Mouse (Mus musculus) MEL (cell line): ENCODE measurements around the gene Per3. TPM values are rescaled to one million over a fixed set of nuclear protein-coding genes. Genes with fewer than 3 reads are reported as not detected.

ENCODE experiments used
- DNase-seq: peaks from one replicate; pipeline ENCODE4 v3.0.0; 2011; ENCODE audit warnings: low read depth, low spot score
- H3K27ac ChIP-seq: 2 replicates; pipeline ENCODE4 v1.5.1; 2012; ENCODE audit warnings: low read depth, mild to moderate bottlenecking, control low read depth, low read length, moderate library complexity; ENCODE audit not compliant: control insufficient read depth
- H3K27me3 ChIP-seq, 2 experiments: fragments of 150-350 bp in 1 of 2; sonication (generic) in 1 of 2; 2 replicates each; pipeline ENCODE4 v1.6.1; 2012; ENCODE audit warnings: low read length in 2 of 2, mild to moderate bottlenecking in 2 of 2, improper control_type of control experiment in 1 of 2, moderate library complexity in 1 of 2; ENCODE audit not compliant: insufficient read depth in 2 of 2, control insufficient read depth in 1 of 2
- H3K36me3 ChIP-seq, 2 experiments: 2 replicates each; pipeline ENCODE4 v1.6.1; 2012 to 2014; ENCODE audit warnings: low read length in 2 of 2, improper control_type of control experiment in 1 of 2, inconsistent platforms in 1 of 2, mild to moderate bottlenecking in 1 of 2; ENCODE audit not compliant: insufficient read depth in 2 of 2, control insufficient read depth in 1 of 2
- H3K4me1 ChIP-seq, 2 experiments: fragments of 150-350 bp in 1 of 2; sonication (generic) in 1 of 2; 2 replicates each; pipeline ENCODE4 v1.6.1; 2012; ENCODE audit warnings: low read length in 2 of 2, improper control_type of control experiment in 1 of 2, mild to moderate bottlenecking in 1 of 2; ENCODE audit not compliant: insufficient read depth in 2 of 2, control insufficient read depth in 1 of 2
- H3K4me3 ChIP-seq, 2 experiments: fragments of 150-350 bp in 1 of 2; sonication (generic) in 1 of 2; 2 replicates each; pipeline ENCODE4 v1.5.1; 2012; ENCODE audit warnings: low read depth in 2 of 2, low read length in 2 of 2, mild to moderate bottlenecking in 2 of 2, moderate library complexity in 2 of 2, control low read depth in 1 of 2, improper control_type of control experiment in 1 of 2; ENCODE audit not compliant: control insufficient read depth in 1 of 2, insufficient read depth in 1 of 2
- H3K79me2 ChIP-seq: 2 replicates; pipeline ENCODE4 v1.6.1; 2012; ENCODE audit warnings: mild to moderate bottlenecking, low read length, moderate library complexity; ENCODE audit not compliant: control insufficient read depth, poor library complexity, insufficient read depth
- H3K9ac ChIP-seq: 2 replicates; pipeline ENCODE4 v1.6.1; 2012; ENCODE audit warnings: low read depth, mild to moderate bottlenecking, control low read depth, low read length, moderate library complexity; ENCODE audit not compliant: control insufficient read depth, poor library complexity, severe bottlenecking
- H3K9me3 ChIP-seq: fragments of 150-350 bp; sonication (generic); replicated peaks from 2 replicates; pipeline ENCODE4 v1.6.1; 2012; ENCODE audit warnings: mild to moderate bottlenecking, low read length, improper control_type of control experiment, moderate library complexity; ENCODE audit not compliant: insufficient read depth
- BHLHE40 ChIP-seq: IDR thresholded peaks from 2 replicates; pipeline ENCODE4 v1.6.1; 2012; ENCODE audit warnings: low read depth, mild to moderate bottlenecking, inconsistent platforms, low read length, improper control_type of control experiment, borderline replicate concordance
- CHD1 ChIP-seq: IDR thresholded peaks from 2 replicates; pipeline ENCODE4 v1.6.1; 2012; ENCODE audit warnings: low read depth, mild to moderate bottlenecking, inconsistent platforms, low read length, improper control_type of control experiment
- CHD2 ChIP-seq: IDR thresholded peaks from 2 replicates; pipeline ENCODE4 v1.6.1; 2011; ENCODE audit warnings: low read length, improper control_type of control experiment
- CTCF ChIP-seq, 3 experiments: IDR thresholded peaks in 2 of 3; conservative IDR thresholded peaks in 1 of 3; 2 replicates each; pipeline ENCODE4 v1.5.1; 2011 to 2012; ENCODE audit warnings: low read length in 3 of 3, low read depth in 2 of 3, mild to moderate bottlenecking in 2 of 3, improper control_type of control experiment in 1 of 3, inconsistent platforms in 1 of 3, mixed read lengths in 1 of 3, moderate library complexity in 1 of 3; ENCODE audit not compliant: control insufficient read depth in 1 of 3, insufficient read depth in 1 of 3, poor library complexity in 1 of 3, severe bottlenecking in 1 of 3
- E2F4 ChIP-seq: IDR thresholded peaks from 2 replicates; pipeline ENCODE4 v1.6.1; 2011; ENCODE audit warnings: low read depth, low read length, improper control_type of control experiment, borderline replicate concordance
- GABPA ChIP-seq: IDR thresholded peaks from 2 replicates; pipeline ENCODE4 v1.6.1; 2012; ENCODE audit warnings: low read depth, mild to moderate bottlenecking, inconsistent platforms, low read length, improper control_type of control experiment, moderate library complexity
- GATA1 ChIP-seq: IDR thresholded peaks from 2 replicates; pipeline ENCODE4 v1.6.1; 2011; ENCODE audit warnings: low read depth, low read length, improper control_type of control experiment
- JUND ChIP-seq: IDR thresholded peaks from 2 replicates; pipeline ENCODE4 v1.6.1; 2011; ENCODE audit warnings: low read depth, mild to moderate bottlenecking, improper control_type of control experiment, low read length
- KAT2A ChIP-seq: conservative IDR thresholded peaks from 2 replicates; pipeline ENCODE4 v1.6.1; 2012; ENCODE audit warnings: low read depth, low read length, improper control_type of control experiment, inconsistent platforms
- MAFK ChIP-seq: IDR thresholded peaks from 2 replicates; pipeline ENCODE4 v1.6.1; 2011; ENCODE audit warnings: low read depth, mild to moderate bottlenecking, low read length, improper control_type of control experiment, borderline replicate concordance
- MAX ChIP-seq: IDR thresholded peaks from 2 replicates; pipeline ENCODE4 v1.6.1; 2011; ENCODE audit warnings: low read length, improper control_type of control experiment
- MAZ ChIP-seq: IDR thresholded peaks from 2 replicates; pipeline ENCODE4 v1.6.1; 2012; ENCODE audit warnings: low read depth, mild to moderate bottlenecking, inconsistent platforms, low read length, improper control_type of control experiment
- MEF2A ChIP-seq: IDR thresholded peaks from 2 replicates; pipeline ENCODE4 v1.6.1; 2014; ENCODE audit warnings: low read depth, mild to moderate bottlenecking, inconsistent platforms, low read length, improper control_type of control experiment; ENCODE audit not compliant: poor library complexity, insufficient replicate concordance, severe bottlenecking; ENCODE audit errors: extremely low read depth
- MXI1 ChIP-seq: IDR thresholded peaks from 2 replicates; pipeline ENCODE4 v1.6.1; 2011; ENCODE audit warnings: mild to moderate bottlenecking, low read depth, low read length, improper control_type of control experiment
- MYC ChIP-seq: IDR thresholded peaks from 2 replicates; pipeline ENCODE4 v1.6.1; 2011; ENCODE audit warnings: low read depth, mild to moderate bottlenecking, low read length, improper control_type of control experiment, moderate library complexity
- NRF1 ChIP-seq: IDR thresholded peaks from 2 replicates; pipeline ENCODE4 v1.6.1; 2014; ENCODE audit warnings: low read depth, mild to moderate bottlenecking, inconsistent platforms, low read length, improper control_type of control experiment, moderate library complexity; ENCODE audit not compliant: poor library complexity, insufficient read depth, severe bottlenecking
- POLR2A ChIP-seq, 2 experiments: IDR thresholded peaks; 2 replicates each; pipeline ENCODE4 v1.6.1; 2011 to 2012; ENCODE audit warnings: low read length in 2 of 2, mild to moderate bottlenecking in 2 of 2, control low read depth in 1 of 2, improper control_type of control experiment in 1 of 2, low read depth in 1 of 2, moderate library complexity in 1 of 2; ENCODE audit not compliant: control insufficient read depth in 1 of 2, insufficient read depth in 1 of 2, poor library complexity in 1 of 2
- POLR2AphosphoS2 ChIP-seq: IDR thresholded peaks from 2 replicates; pipeline ENCODE4 v1.6.1; 2011; ENCODE audit warnings: low read length, improper control_type of control experiment
- POLR2AphosphoS5 ChIP-seq: IDR thresholded peaks from 2 replicates; pipeline ENCODE4 v1.6.1; 2012; ENCODE audit warnings: low read depth, borderline replicate concordance, mild to moderate bottlenecking, inconsistent platforms, low read length, moderate library complexity, mixed read lengths
- RAD21 ChIP-seq: IDR thresholded peaks from 2 replicates; pipeline ENCODE4 v1.6.1; 2011; ENCODE audit warnings: mild to moderate bottlenecking, low read depth, low read length, improper control_type of control experiment
- RCOR1 ChIP-seq: IDR thresholded peaks from 2 replicates; pipeline ENCODE4 v1.6.1; 2012; ENCODE audit warnings: low read depth, mild to moderate bottlenecking, inconsistent platforms, low read length, improper control_type of control experiment
- SIN3A ChIP-seq: IDR thresholded peaks from 2 replicates; pipeline ENCODE4 v1.6.1; 2012; ENCODE audit warnings: low read length, improper control_type of control experiment, inconsistent platforms
- SMC3 ChIP-seq: IDR thresholded peaks from 2 replicates; pipeline ENCODE4 v1.6.1; 2011; ENCODE audit warnings: low read depth, low read length, improper control_type of control experiment
- TCF12 ChIP-seq: IDR thresholded peaks from 2 replicates; pipeline ENCODE4 v1.6.1; 2014; ENCODE audit warnings: low read depth, mild to moderate bottlenecking, inconsistent platforms, low read length, improper control_type of control experiment, moderate library complexity
- USF1 ChIP-seq: IDR thresholded peaks from 2 replicates; pipeline ENCODE4 v1.6.1; 2014; ENCODE audit warnings: low read depth, mild to moderate bottlenecking, inconsistent platforms, low read length, improper control_type of control experiment, moderate library complexity
- ZC3H11A ChIP-seq: IDR thresholded peaks from 2 replicates; pipeline ENCODE4 v1.6.1; 2012; ENCODE audit warnings: low read depth, mild to moderate bottlenecking, inconsistent platforms, low read length, improper control_type of control experiment
- ZKSCAN1 ChIP-seq: IDR thresholded peaks from 2 replicates; pipeline ENCODE4 v1.6.1; 2012; ENCODE audit warnings: low read depth, mild to moderate bottlenecking, inconsistent platforms, low read length, improper control_type of control experiment, moderate library complexity
- ZNF384 ChIP-seq: IDR thresholded peaks from 2 replicates; pipeline ENCODE4 v1.6.1; 2012; ENCODE audit warnings: low read depth, mild to moderate bottlenecking, inconsistent platforms, low read length, improper control_type of control experiment
- polyA plus RNA-seq, 2 experiments: library from polyadenylated mRNA; stranded (reverse) in 1 of 2; unstranded in 1 of 2; fragments of >175 nt in 1 of 2; fragments of >200 nt in 1 of 2; gene quantifications; 2 replicates each; pipeline versions ENCODE4 v1.2.1 to v1.2.4; 2012; ENCODE audit warnings: low replicate concordance in 2 of 2, low read depth in 1 of 2; ENCODE audit not compliant: insufficient read length in 2 of 2, insufficient read depth in 1 of 2, missing spikeins in 1 of 2
- total RNA-seq: library from RNA; depleted of rRNA; stranded (reverse); fragments of 300-350 nt; gene quantifications from 2 replicates; pipeline ENCODE4 v1.2.3, GENCODE M21; 2012

Per3 gene
- total and polyA plus RNA-seq, 3 experiments, result 3.1 to 4.5 TPM; not detected in 1

GRCm38 (mm10) chr4:150965555-150965951, 78.9 kb downstream of the Per3 start:
- TF ChIP-seq TCF12, result no peak
- TF ChIP-seq CTCF (IDR thresholded peaks at IDR 0.05 in 2 of 3, conservative IDR thresholded peaks at IDR 0.05 in 1 of 3; ENCODE audit: control insufficient read depth in 1 of 3, insufficient read depth in 1 of 3, low read depth in 2 of 3, low read length in 3 of 3, poor library complexity in 1 of 3, severe bottlenecking in 1 of 3), result peak in 2 of 3 experiments; percentile 44 to 47; a peak in 5 of 6 replicates
- TF ChIP-seq ZKSCAN1, result no peak
- DNase-seq, result peak; percentile 20
- Histone ChIP-seq H3K4me3 (no peak overlapping the region), H3K9ac (no peak overlapping the region), H3K4me1 (no peaks in the 10 kb centered on the region), H3K27me3 (no peaks in the 10 kb centered on the region; a peak in 1 of 4 replicates), H3K27ac (no peak overlapping the region), H3K9me3 (no peaks in the 10 kb centered on the region), H3K36me3 (no peaks in the 10 kb centered on the region), H3K79me2 (no peaks in the 10 kb centered on the region)

- H3K9me3 ChIP-seq, result no peaks in the 10 kb centered on the region
- no peaks in the 10 kb centered on the region for H3K36me3 ChIP-seq
- no peaks in the 10 kb centered on the region for H3K4me1 ChIP-seq
- no peaks in the 10 kb centered on the region; a peak in 1 of 4 replicates for H3K27me3 ChIP-seq
- peak overlapping the region; percentile 55 for H3K9ac ChIP-seq
- peak overlapping the region; percentile 55 to 67 for H3K4me3 ChIP-seq
- H3K27ac ChIP-seq, result 0 out of 2 replicates have a peak overlapping the region, but pooled peaks have one; percentile 15
- peak; percentile 90 for DNase-seq
- H3K79me2 ChIP-seq, result no peaks in the 10 kb centered on the region
- peak; percentile 64 for TF ChIP-seq MYC
- peak; percentile 77 to 83 (median 80) for TF ChIP-seq CTCF (IDR thresholded peaks at IDR 0.05 in 2 of 3, conservative IDR thresholded peaks at IDR 0.05 in 1 of 3; ENCODE audit: control insufficient read depth in 1 of 3, insufficient read depth in 1 of 3, low read depth in 2 of 3, low read length in 3 of 3, poor library complexity in 1 of 3, severe bottlenecking in 1 of 3)
- TF ChIP-seq SIN3A, result peak; percentile 43; the same call in 1 of the 2 replicates
- no peak for TF ChIP-seq POLR2AphosphoS5
- no peak for TF ChIP-seq KAT2A
- TF ChIP-seq JUND, result no peak
- no peak for TF ChIP-seq ZNF384
- peak; percentile 32; the same call in 1 of the 2 replicates for TF ChIP-seq ZC3H11A
- peak; percentile 64; the same call in 1 of the 2 replicates for TF ChIP-seq MAX
- TF ChIP-seq MAZ, result peak; percentile 14; the same call in 1 of the 2 replicates
- peak; percentile 76 for TF ChIP-seq USF1
- TF ChIP-seq BHLHE40, result no peak
- no peak for TF ChIP-seq GATA1
- TF ChIP-seq E2F4, result no peak
- no peak for TF ChIP-seq POLR2AphosphoS2
- TF ChIP-seq ZKSCAN1, result no peak
- no peak for TF ChIP-seq MEF2A
- no peak; a peak in 1 of 4 replicates for TF ChIP-seq POLR2A (IDR thresholded peaks at IDR 0.05; ENCODE audit: control insufficient read depth in 1 of 2, insufficient read depth in 1 of 2, low read depth in 1 of 2, low read length in 2 of 2, poor library complexity in 1 of 2)
- TF ChIP-seq SMC3, result peak; percentile 64
- no peak for TF ChIP-seq GABPA
- TF ChIP-seq RCOR1, result no peak
- no peak for TF ChIP-seq NRF1
- TF ChIP-seq MAFK, result no peak
- TF ChIP-seq MXI1, result peak; percentile 32; the same call in 1 of the 2 replicates
- peak; percentile 68 for TF ChIP-seq RAD21
- TF ChIP-seq CHD2, result no peak
- TF ChIP-seq TCF12, result 0 out of 2 replicates have a peak, but pooled peaks have one; percentile 26
- no peak for TF ChIP-seq CHD1
These were observed 79.6 kb downstream of the Per3 start for GRCm38 (mm10) chr4:150964635-150965554.
